Mouse (Mus musculus): Measurements from ENCODE around the gene Nckap5.

- TF ChIP-seq E2F4 (IDR thresholded peaks at IDR 0.05; ENCODE audit: insufficient read depth), result no peak
- no peak for TF ChIP-seq POLR2A (IDR thresholded peaks at IDR 0.05; ENCODE audit: insufficient read length, low read depth)
These were observed 237.4 kb downstream of the Nckap5 start for GRCm38 (mm10) chr1:126593044-126593805.

Measured in myocyte (in vitro differentiated cells).